Mouse (Mus musculus) G1E (cell line): ENCODE results near the gene Srpr. TPM values are rescaled to one million over a fixed set of nuclear protein-coding genes. Genes with fewer than 3 reads are reported as not detected.
A peak's percentile ranks its signal among the peaks of the same experiment; 100 is the strongest.

ENCODE experiments used
- ATAC-seq: 2 replicates; pipeline ENCODE4 v1.8.0; 2016; ENCODE audit warnings: mild to moderate bottlenecking; ENCODE audit not compliant: insufficient number of reproducible peaks, poor library complexity, low FRiP score, severe bottlenecking; ENCODE audit errors: extremely low read depth
- DNase-seq: peaks from one replicate; pipeline ENCODE4 v3.0.0; 2012; ENCODE audit warnings: low spot score
- H3K27me3 ChIP-seq: 2 replicates; pipeline ENCODE4 v1.6.1; 2012; ENCODE audit warnings: mild to moderate bottlenecking, low read length, inconsistent platforms; ENCODE audit not compliant: insufficient read depth
- H3K36me3 ChIP-seq: replicated peaks from 2 replicates; pipeline ENCODE3; 2012; ENCODE audit warnings: mild to moderate bottlenecking, inconsistent platforms
- H3K4me1 ChIP-seq: 2 replicates; pipeline ENCODE4 v1.6.1; 2012; ENCODE audit warnings: low read depth, low read length, inconsistent platforms, mixed read lengths; ENCODE audit not compliant: insufficient read depth
- H3K4me3 ChIP-seq: 2 replicates; pipeline ENCODE4 v1.5.1; 2012; ENCODE audit warnings: low read depth, mild to moderate bottlenecking, inconsistent platforms, low read length, moderate library complexity, mixed read lengths
- H3K9me3 ChIP-seq: replicated peaks from 2 replicates; pipeline ENCODE4 v1.6.1; 2012; ENCODE audit warnings: inconsistent platforms
- CTCF ChIP-seq: IDR thresholded peaks from 2 replicates; pipeline ENCODE4 v1.5.1; 2012; ENCODE audit warnings: low read depth, low read length, inconsistent platforms, mixed read lengths
- GATA1 ChIP-seq: IDR thresholded peaks from 2 replicates; pipeline ENCODE4 v1.6.1; 2012; ENCODE audit warnings: borderline replicate concordance, low read length, inconsistent platforms, mixed read lengths
- GATA2 ChIP-seq: IDR thresholded peaks from 2 replicates; pipeline ENCODE4 v1.6.1; 2012; ENCODE audit warnings: low read depth, low read length, inconsistent platforms, borderline replicate concordance
- POLR2AphosphoS5 ChIP-seq: IDR thresholded peaks from 2 replicates; pipeline ENCODE4 v1.6.1; 2012; ENCODE audit warnings: low read depth, low read length, inconsistent platforms; ENCODE audit not compliant: insufficient replicate concordance
- TAL1 ChIP-seq: conservative IDR thresholded peaks from 2 replicates; pipeline ENCODE4 v1.6.1; 2012; ENCODE audit warnings: low read depth, low read length, inconsistent platforms, mixed read lengths
- polyA plus RNA-seq: library from polyadenylated mRNA; stranded (reverse); fragments of >175 nt; gene quantifications from 2 replicates; pipeline ENCODE4 v1.2.3, GENCODE M21; 2012
- total RNA-seq, 2 experiments: library from RNA; stranded (forward) in 1 of 2; stranded (reverse) in 1 of 2; fragments of 200-1000 nt in 1 of 2; fragments of >200 nt in 1 of 2; fragmentation: Nextera tagmentation in 1 of 2; gene quantifications; 2 replicates each; pipeline ENCODE4 v1.2.3; 2014 to 2017

Srpr gene
- total and polyA plus RNA-seq, 3 experiments, result 7.0 to 62.1 (median 42.1) TPM

GRCm38 (mm10) chr9:35161721-35162120 is 38.3 kb upstream of the Srpr start:
- Histone ChIP-seq H3K27me3 (no peaks in the 10 kb centered on the region), H3K36me3 (peaks cover 85% of the 10 kb centered on the region), H3K4me3 (no peak overlapping the region), H3K9me3 (no peaks in the 10 kb centered on the region), H3K4me1 (peaks cover 2% of the 10 kb centered on the region; the same call in 1 of the 2 replicates)
- TF ChIP-seq CTCF (no peak), GATA1 (no peak), TAL1 (no peak), GATA2 (no peak), POLR2AphosphoS5 (no peak)
- DNase-seq (no peak), ATAC-seq (no peak)

GRCm38 (mm10) chr9:35163011-35163690 is 36.8 kb upstream of the Srpr start:
- Histone ChIP-seq H3K36me3 (peaks cover 85% of the 10 kb centered on the region), H3K4me1 (peaks cover 2% of the 10 kb centered on the region; the same call in 1 of the 2 replicates), H3K27me3 (no peaks in the 10 kb centered on the region), H3K9me3 (no peaks in the 10 kb centered on the region), H3K4me3 (no peak overlapping the region)
- ATAC-seq (no peak), DNase-seq (no peak)
- TF ChIP-seq POLR2AphosphoS5 (no peak), GATA1 (no peak), TAL1 (no peak), CTCF (no peak), GATA2 (no peak)

- Histone ChIP-seq H3K4me1 (peaks cover 2% of the 10 kb centered on the region; the same call in 1 of the 2 replicates), H3K9me3 (no peaks in the 10 kb centered on the region), H3K4me3 (no peak overlapping the region), H3K27me3 (no peaks in the 10 kb centered on the region), H3K36me3 (peaks cover 90% of the 10 kb centered on the region)
- ATAC-seq (no peak), DNase-seq (no peak)
- TF ChIP-seq GATA2 (no peak), GATA1 (no peak), CTCF (no peak), POLR2AphosphoS5 (no peak), TAL1 (no peak)
Measured at GRCm38 (mm10) chr9:35164142-35164874, 35.7 kb upstream of the Srpr start.

- no peaks in the 10 kb centered on the region for H3K9me3 ChIP-seq
- H3K4me1 ChIP-seq, result peaks cover 2% of the 10 kb centered on the region; the same call in 1 of the 2 replicates
- DNase-seq (peak; percentile 9), ATAC-seq (no peak)
- no peak overlapping the region for H3K4me3 ChIP-seq
- H3K27me3 ChIP-seq, result no peaks in the 10 kb centered on the region
- no peak for TF ChIP-seq GATA1
- no peak for TF ChIP-seq GATA2
- no peak for TF ChIP-seq CTCF
- TF ChIP-seq POLR2AphosphoS5, result no peak
- TF ChIP-seq TAL1, result no peak
- peaks cover 91% of the 10 kb centered on the region for H3K36me3 ChIP-seq
Measured at GRCm38 (mm10) chr9:35166144-35166797, 33.7 kb upstream of the Srpr start.

- Histone ChIP-seq H3K4me1 (peaks cover 3% of the 10 kb centered on the region; the same call in 1 of the 2 replicates), H3K36me3 (peaks cover 90% of the 10 kb centered on the region), H3K27me3 (no peaks in the 10 kb centered on the region), H3K4me3 (no peak overlapping the region), H3K9me3 (no peaks in the 10 kb centered on the region)
- no peak for ATAC-seq
- TF ChIP-seq GATA1 (no peak), POLR2AphosphoS5 (no peak), TAL1 (no peak), CTCF (no peak), GATA2 (no peak)
- no peak for DNase-seq
Measured at GRCm38 (mm10) chr9:35166798-35167635, 33.0 kb upstream of the Srpr start.
